Mouse (Mus musculus): Measurements from ENCODE around the gene Fmnl2. TPM values are rescaled to one million over a fixed set of nuclear protein-coding genes. Genes with fewer than 3 reads are reported as not detected.
A peak's percentile ranks its signal among the peaks of the same experiment; 100 is the strongest.

Fmnl2 gene
- polyA plus RNA-seq, 1 experiment from 2014 or later = 8.6 TPM

DNA sequence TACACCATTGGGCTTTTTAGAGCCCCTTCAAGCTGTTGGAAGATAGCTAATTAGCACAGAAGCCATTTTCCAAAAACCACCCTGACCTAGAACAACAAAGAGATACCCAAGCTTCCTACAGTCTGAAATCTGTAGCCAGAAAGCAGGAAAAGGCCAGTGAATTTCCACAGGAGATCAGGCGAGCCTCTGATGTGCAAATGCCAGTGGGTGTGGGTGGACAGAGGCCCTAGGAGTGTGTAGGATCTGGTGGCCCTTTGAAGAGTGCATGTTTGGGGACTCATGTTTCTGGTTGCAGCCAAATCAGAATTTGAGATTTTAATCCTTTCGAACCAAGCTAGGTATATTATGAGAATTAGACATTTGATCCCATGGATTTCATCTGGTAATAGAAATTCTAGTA, 88.4 kb downstream of the Fmnl2 start:
- 62% methylated on average over 2 of the region's 2 CpGs for WGBS
- Histone ChIP-seq H3K9ac (no peak overlapping the region), H3K27me3 (no peaks in the 10 kb centered on the region), H3K4me1 (replicated peaks) (peaks cover 29% of the 10 kb centered on the region), H3K27ac (replicated peaks) (peak overlapping the region; percentile 38), H3K4me3 (no peak overlapping the region), H3K36me3 (no peaks in the 10 kb centered on the region), H3K9me3 (no peaks in the 10 kb centered on the region), H3K4me2 (no peak overlapping the region)
- ATAC-seq (ENCODE audit: low FRiP score, low read depth) = no peak

- Histone ChIP-seq H3K4me3 (no peak overlapping the region), H3K27me3 (no peaks in the 10 kb centered on the region), H3K36me3 (no peaks in the 10 kb centered on the region), H3K4me2 (no peak overlapping the region), H3K9ac (no peak overlapping the region), H3K9me3 (no peaks in the 10 kb centered on the region), H3K4me1 (replicated peaks) (peaks cover 29% of the 10 kb centered on the region), H3K27ac (replicated peaks) (peak overlapping the region; percentile 38)
- ATAC-seq (ENCODE audit: low FRiP score, low read depth) = peak; percentile 58
- WGBS = 48% methylated on average over 11 of the region's 11 CpGs
Measured at GRCm38 (mm10) chr2:52946524-52947186, 89.0 kb downstream of the Fmnl2 start.

- H3K27me3 ChIP-seq = no peaks in the 10 kb centered on the region
- no peak overlapping the region for H3K9ac ChIP-seq
- ATAC-seq (ENCODE audit: low FRiP score, low read depth) = no peak
- WGBS = 95% methylated on average over 3 of the region's 3 CpGs
- no peak overlapping the region for H3K4me3 ChIP-seq
- H3K9me3 ChIP-seq = no peaks in the 10 kb centered on the region
- no peak overlapping the region for H3K4me2 ChIP-seq
- H3K4me1 ChIP-seq (replicated peaks) = peaks cover 30% of the 10 kb centered on the region
- H3K36me3 ChIP-seq = no peaks in the 10 kb centered on the region
- no peak overlapping the region for H3K27ac ChIP-seq (replicated peaks)
Measured at GRCm38 (mm10) chr2:52948406-52948805, 90.7 kb downstream of the Fmnl2 start.

DNA sequence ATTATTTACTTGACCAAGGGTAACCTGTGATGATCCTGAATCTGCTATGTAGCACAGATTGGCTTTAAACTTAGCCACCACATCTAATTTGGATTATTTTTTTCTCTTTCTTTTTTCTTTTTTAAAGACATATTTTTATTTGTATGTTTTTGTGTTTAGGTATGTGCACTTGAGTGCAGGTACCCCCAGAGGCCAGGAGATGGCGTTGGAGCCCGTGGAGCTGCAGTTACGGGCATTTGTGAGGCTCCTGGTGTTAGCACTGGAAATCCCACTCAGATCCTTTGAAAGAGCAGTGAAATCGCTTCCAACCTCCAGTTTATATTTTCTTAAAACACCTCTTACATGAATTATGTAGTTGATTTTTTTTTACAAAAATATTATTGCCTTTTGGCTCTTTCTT, 91.9 kb downstream of the Fmnl2 start:
- Histone ChIP-seq H3K27ac (replicated peaks) (no peak overlapping the region), H3K36me3 (no peaks in the 10 kb centered on the region), H3K9me3 (no peaks in the 10 kb centered on the region), H3K9ac (no peak overlapping the region), H3K4me1 (replicated peaks) (peaks cover 24% of the 10 kb centered on the region), H3K27me3 (no peaks in the 10 kb centered on the region), H3K4me3 (no peak overlapping the region), H3K4me2 (no peak overlapping the region)
- ATAC-seq (ENCODE audit: low FRiP score, low read depth) = no peak
- 92% methylated on average over 4 of the region's 4 CpGs for WGBS

GRCm38 (mm10) chr2:52950226-52950625, 92.6 kb downstream of the Fmnl2 start:
- no peak for ATAC-seq (ENCODE audit: low FRiP score, low read depth)
- Histone ChIP-seq H3K36me3 (no peaks in the 10 kb centered on the region), H3K27me3 (no peaks in the 10 kb centered on the region), H3K4me1 (replicated peaks) (peaks cover 24% of the 10 kb centered on the region), H3K27ac (replicated peaks) (no peak overlapping the region), H3K9me3 (no peaks in the 10 kb centered on the region), H3K4me2 (no peak overlapping the region), H3K9ac (no peak overlapping the region), H3K4me3 (no peak overlapping the region)
- WGBS = 81% methylated on average over 4 of the region's 4 CpGs

GRCm38 (mm10) chr2:52952202-52952730, 94.6 kb downstream of the Fmnl2 start:
- H3K27ac ChIP-seq (replicated peaks) = no peak overlapping the region
- no peak overlapping the region for H3K4me2 ChIP-seq
- no peak for ATAC-seq (ENCODE audit: low FRiP score, low read depth)
- H3K4me1 ChIP-seq (replicated peaks) = peaks cover 11% of the 10 kb centered on the region
- H3K36me3 ChIP-seq = no peaks in the 10 kb centered on the region
- no peaks in the 10 kb centered on the region for H3K27me3 ChIP-seq
- 88% methylated on average over 6 of the region's 6 CpGs for WGBS
- H3K9ac ChIP-seq = no peak overlapping the region
- H3K4me3 ChIP-seq = no peak overlapping the region
- no peaks in the 10 kb centered on the region for H3K9me3 ChIP-seq

DNA sequence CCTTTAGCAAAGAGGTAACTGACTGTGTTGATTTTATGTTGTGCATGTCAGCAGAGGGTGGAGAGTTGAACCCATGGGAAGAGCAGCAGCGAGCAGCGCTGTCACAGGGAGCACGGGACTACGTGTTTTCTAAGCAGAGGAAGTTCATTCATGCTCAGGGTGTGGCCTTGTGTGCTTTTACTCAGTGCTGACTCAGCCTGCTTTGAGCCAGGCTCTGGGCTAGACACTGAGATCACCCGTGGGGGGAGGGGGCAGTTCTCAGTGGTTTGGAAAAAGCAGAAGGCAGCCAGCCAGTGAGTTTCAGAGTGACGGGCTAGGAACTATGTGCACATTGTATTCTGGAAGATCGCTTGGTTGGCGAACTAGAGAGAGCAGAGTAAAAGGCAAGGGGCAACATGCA, 97.4 kb downstream of the Fmnl2 start:
- WGBS = 70% methylated on average over 8 of the region's 8 CpGs
- H3K27ac ChIP-seq (replicated peaks) = no peak overlapping the region
- H3K9me3 ChIP-seq = no peaks in the 10 kb centered on the region
- no peak overlapping the region for H3K9ac ChIP-seq
- H3K4me3 ChIP-seq = no peak overlapping the region
- peak; percentile 32 for ATAC-seq (ENCODE audit: low FRiP score, low read depth)
- H3K36me3 ChIP-seq = no peaks in the 10 kb centered on the region
- peaks cover 38% of the 10 kb centered on the region for H3K4me1 ChIP-seq (replicated peaks)
- H3K4me2 ChIP-seq = no peak overlapping the region
- H3K27me3 ChIP-seq = no peaks in the 10 kb centered on the region

DNA sequence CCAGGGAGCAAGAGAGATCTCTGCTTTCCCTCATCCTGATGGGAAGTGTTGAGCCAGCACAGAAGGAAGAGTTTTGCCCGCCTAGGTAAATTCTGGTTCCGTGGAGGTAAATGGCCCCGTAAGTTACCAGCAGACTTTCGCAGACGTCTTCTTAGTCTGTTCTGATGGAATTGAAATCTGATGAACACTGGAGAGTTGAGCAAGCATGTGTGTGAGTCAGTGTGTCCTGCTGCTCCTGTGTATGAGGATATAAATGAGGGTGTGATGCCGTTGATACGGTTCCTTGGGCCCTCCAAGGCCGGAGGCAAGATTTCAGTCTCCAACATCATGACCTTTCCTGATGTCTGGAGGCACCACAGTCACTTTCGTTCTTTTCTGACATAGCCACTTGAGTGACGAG, 98.2 kb downstream of the Fmnl2 start:
- no peak overlapping the region for H3K9ac ChIP-seq
- H3K4me1 ChIP-seq (replicated peaks) = peaks cover 40% of the 10 kb centered on the region
- no peaks in the 10 kb centered on the region for H3K9me3 ChIP-seq
- no peak for ATAC-seq (ENCODE audit: low FRiP score, low read depth)
- H3K27me3 ChIP-seq = no peaks in the 10 kb centered on the region
- 93% methylated on average over 10 of the region's 10 CpGs for WGBS
- no peaks in the 10 kb centered on the region for H3K36me3 ChIP-seq
- no peak overlapping the region for H3K27ac ChIP-seq (replicated peaks)
- H3K4me3 ChIP-seq = no peak overlapping the region
- H3K4me2 ChIP-seq = no peak overlapping the region

DNA sequence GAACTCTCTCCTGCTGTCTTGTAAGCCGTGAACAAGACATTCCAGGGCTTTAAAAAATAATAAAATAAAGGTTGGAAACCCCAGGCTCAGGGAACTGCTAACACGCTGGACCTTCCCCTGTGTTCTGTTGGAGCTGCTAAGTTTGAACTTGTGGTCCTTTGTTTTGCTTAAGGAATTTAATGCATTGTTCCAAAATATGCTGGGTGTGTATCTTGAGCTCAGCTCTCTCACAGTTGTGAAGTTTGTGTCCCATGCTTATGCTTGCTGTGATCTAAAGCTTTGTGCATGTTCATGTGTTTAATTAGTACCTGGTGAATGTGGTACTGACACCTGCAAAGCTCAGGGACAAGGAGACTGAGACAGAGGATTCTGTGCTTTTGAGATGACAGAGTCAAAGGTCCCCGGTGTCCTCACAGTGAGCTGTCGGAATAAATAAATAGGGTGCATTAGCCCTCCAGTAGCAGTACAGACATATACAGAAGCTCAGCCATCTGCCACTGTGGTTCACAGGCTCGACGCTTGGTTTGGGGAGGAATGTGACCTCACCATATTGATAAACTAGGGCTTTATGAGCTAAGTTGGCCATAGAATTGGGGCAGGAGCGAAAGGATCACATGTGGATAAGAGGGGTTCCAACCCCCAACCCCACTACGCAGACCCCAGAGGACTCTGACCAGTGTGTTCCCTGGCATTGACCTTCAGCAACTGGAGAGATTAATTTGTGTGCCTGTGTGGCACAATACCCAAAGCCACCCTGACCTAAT, 100.3 kb downstream of the Fmnl2 start:
- Histone ChIP-seq H3K4me2 (peak overlapping the region; percentile 47), H3K9me3 (no peaks in the 10 kb centered on the region), H3K9ac (no peak overlapping the region), H3K36me3 (no peaks in the 10 kb centered on the region), H3K4me1 (replicated peaks) (peaks cover 37% of the 10 kb centered on the region), H3K27ac (replicated peaks) (peak overlapping the region; percentile 79), H3K27me3 (no peaks in the 10 kb centered on the region), H3K4me3 (no peak overlapping the region)
- peak; percentile 44 for ATAC-seq (ENCODE audit: low FRiP score, low read depth)
- WGBS = 23% methylated on average over 8 of the region's 8 CpGs

- Histone ChIP-seq H3K9ac (peak overlapping the region; percentile 20; the same call in 1 of the 2 replicates), H3K27ac (replicated peaks) (peak overlapping the region; percentile 79), H3K36me3 (no peaks in the 10 kb centered on the region), H3K4me1 (replicated peaks) (peaks cover 42% of the 10 kb centered on the region), H3K4me3 (peak overlapping the region; percentile 14), H3K27me3 (no peaks in the 10 kb centered on the region), H3K4me2 (peak overlapping the region; percentile 47), H3K9me3 (no peaks in the 10 kb centered on the region)
- WGBS = 2% methylated on average over 15 of the region's 15 CpGs
- peak; percentile 65 for ATAC-seq (ENCODE audit: low FRiP score, low read depth)
Measured at GRCm38 (mm10) chr2:52958535-52959290, 101.1 kb downstream of the Fmnl2 start.

- Histone ChIP-seq H3K27me3 (no peaks in the 10 kb centered on the region), H3K4me3 (peak overlapping the region; percentile 14), H3K4me1 (replicated peaks) (peaks cover 46% of the 10 kb centered on the region), H3K36me3 (no peaks in the 10 kb centered on the region), H3K27ac (replicated peaks) (peak overlapping the region; percentile 79), H3K9ac (peak overlapping the region; percentile 20; the same call in 1 of the 2 replicates), H3K9me3 (no peaks in the 10 kb centered on the region), H3K4me2 (peak overlapping the region; percentile 47)
- ATAC-seq (ENCODE audit: low FRiP score, low read depth) = peak; percentile 42
Measured at GRCm38 (mm10) chr2:52959291-52959621, 101.6 kb downstream of the Fmnl2 start.

- H3K36me3 ChIP-seq = no peaks in the 10 kb centered on the region
- H3K9ac ChIP-seq = no peak overlapping the region
- no peak for ATAC-seq (ENCODE audit: low FRiP score, low read depth)
- 65% methylated on average over 3 of the region's 3 CpGs for WGBS
- H3K9me3 ChIP-seq = no peaks in the 10 kb centered on the region
- 0 out of 2 replicates have a peak overlapping the region, but pooled peaks have one; percentile 34 for H3K27ac ChIP-seq (replicated peaks)
- H3K4me3 ChIP-seq = no peak overlapping the region
- peaks cover 50% of the 10 kb centered on the region for H3K4me1 ChIP-seq (replicated peaks)
- no peak overlapping the region for H3K4me2 ChIP-seq
- H3K27me3 ChIP-seq = no peaks in the 10 kb centered on the region
Measured at GRCm38 (mm10) chr2:52959982-52960381, 102.3 kb downstream of the Fmnl2 start.

Data from hindbrain, embryonic 15.5 days (tissue).